Mouse (Mus musculus) liver, postnatal 0 days (tissue): ENCODE results near the gene Irf1.

Source experiments
- CTCF ChIP-seq: sonication (generic); IDR thresholded peaks from 2 replicates; pipeline ENCODE4 v1.5.1; 2016; ENCODE audit warnings: antibody characterized with exemption, low read depth
- EP300 ChIP-seq: IDR thresholded peaks from 2 replicates; pipeline ENCODE4 v1.6.1; 2016; ENCODE audit warnings: antibody characterized with exemption, low read depth, mild to moderate bottlenecking

GRCm38 (mm10) chr11:53742353-53742752 is 27.5 kb upstream of the Irf1 start:
- TF ChIP-seq CTCF (peak; percentile 38), EP300 (no peak)
